Mouse (Mus musculus) kidney, adult 2 months (tissue): ENCODE data around the gene Ndufs2.

ENCODE experiments used
- CTCF ChIP-seq: fragments of 200-500 bp; conservative IDR thresholded peaks from 2 replicates; pipeline ENCODE4 v1.5.1; 2011; ENCODE audit warnings: low read depth, mild to moderate bottlenecking, control low read depth, low read length, moderate library complexity, mixed read lengths; ENCODE audit not compliant: insufficient read depth, insufficient read length
- POLR2A ChIP-seq: fragments of 200-500 bp; IDR thresholded peaks from one replicate; pipeline ENCODE4 v1.6.1; 2011; ENCODE audit warnings: low read depth, low read length, control low read depth

- TF ChIP-seq CTCF (no peak), POLR2A (no peak)
Measured at GRCm38 (mm10) chr1:171213801-171214496, 37.2 kb downstream of the Ndufs2 start, which contains the start of gene Nr1i3.
